Mouse (Mus musculus) intestine, embryonic 14.5 days (tissue): ENCODE measurements around the gene Gpr65. TPM values are rescaled to one million over a fixed set of nuclear protein-coding genes. Genes with fewer than 3 reads are reported as not detected.
"Not testable (repeated sequence)": the region's sequence is repeated elsewhere in the genome, so short reads cannot be mapped to it uniquely, and the experiment has no call there.

ENCODE experiments used
- ATAC-seq: fragments of 200-750 bp; cut with Nextera tagmentation; replicated peaks from 2 replicates; pipeline ENCODE4 v1.8.0; 2017; ENCODE audit warnings: low read depth, moderate number of reproducible peaks, moderate TSS enrichment, moderate library complexity; ENCODE audit not compliant: low FRiP score, low TSS enrichment
- DNase-seq: peaks from one replicate; pipeline ENCODE4 v3.0.0-alpha.2; 2018; ENCODE audit warnings: low spot score
- H3K27ac ChIP-seq: fragments of 300-500 bp; sonication (generic); 2 replicates; pipeline ENCODE4 v1.5.1; 2014; ENCODE audit warnings: low read depth, mild to moderate bottlenecking, control low read depth
- H3K27me3 ChIP-seq: fragments of 300-500 bp; sonication (generic); replicated peaks from 2 replicates; pipeline ENCODE4 v1.6.1; 2014; ENCODE audit warnings: low read length, control low read depth; ENCODE audit not compliant: control insufficient read depth, insufficient read depth
- H3K36me3 ChIP-seq: fragments of 300-500 bp; sonication (generic); 2 replicates; pipeline ENCODE4 v1.6.1; 2014; ENCODE audit warnings: low read length, control low read depth; ENCODE audit not compliant: control insufficient read depth, insufficient read depth
- H3K4me1 ChIP-seq: fragments of 300-500 bp; sonication (generic); replicated peaks from 2 replicates; pipeline ENCODE4 v1.6.1; 2014; ENCODE audit warnings: low read length, control low read depth, mixed read lengths; ENCODE audit not compliant: control insufficient read depth, insufficient read depth
- H3K4me2 ChIP-seq: fragments of 300-500 bp; sonication (generic); 2 replicates; pipeline ENCODE4 v1.6.1; 2014; ENCODE audit warnings: low read length
- H3K4me3 ChIP-seq: fragments of 300-500 bp; sonication (generic); 2 replicates; pipeline ENCODE4 v1.5.1; 2014; ENCODE audit warnings: low read depth, low read length, control low read depth, mixed read lengths
- H3K9ac ChIP-seq: fragments of 300-500 bp; sonication (generic); 2 replicates; pipeline ENCODE4 v1.6.1; 2014; ENCODE audit warnings: mild to moderate bottlenecking, low read length
- H3K9me3 ChIP-seq: fragments of 300-500 bp; sonication (generic); 2 replicates; pipeline ENCODE4 v1.6.1; 2016; ENCODE audit warnings: low read length, control low read depth; ENCODE audit not compliant: control insufficient read depth
- WGBS: fragments of 180-500 bp; shearing (Covaris S2); extraction: QIAGEN DNeasy Blood & Tissue Kit; methylation state at CpG from one replicate; pipeline ENCODE4 v1.1.7; 2014; 5-methylcytosine and 5-hydroxymethylcytosine counted together
- polyA plus RNA-seq: library from polyadenylated mRNA; unstranded; fragments of >200 nt; fragmentation: Nextera tagmentation; extraction: Ambion mirVana; gene quantifications from 2 replicates; pipeline ENCODE4 v1.2.1, GENCODE M21; 2014

The Gpr65 gene
- polyA plus RNA-seq: 2.5 and 2.7 TPM in 2 replicates

GRCm38 (mm10) chr12:98268441-98269369, at the start of gene Gpr65:
Gene Gpr65, plus strand, starts transcription at chr12:98268635.
- Histone ChIP-seq H3K4me2 (no peak within 1 kb of the TSS), H3K27ac (no peak within 1 kb of the TSS), H3K9me3 (no peaks in the 10 kb centered on the region), H3K4me3 (no peak within 1 kb of the TSS), H3K27me3 (no peaks in the 10 kb centered on the region), H3K4me1 (no peaks in the 10 kb centered on the region), H3K36me3 (no peaks in the 10 kb centered on the region), H3K9ac (no peak within 1 kb of the TSS)
- DNase-seq (no peak), ATAC-seq (no peak)
- 88% methylated on average over 13 of the region's 13 CpGs for WGBS

GRCm38 (mm10) chr12:98223286-98223685, 45.1 kb upstream of the Gpr65 start:
- Histone ChIP-seq H3K4me3 (no peak overlapping the region), H3K27me3 (no peaks in the 10 kb centered on the region), H3K9me3 (no peaks in the 10 kb centered on the region), H3K4me2 (no peak overlapping the region), H3K4me1 (no peaks in the 10 kb centered on the region), H3K27ac (no peak overlapping the region), H3K36me3 (peaks cover 11% of the 10 kb centered on the region; the same call in 1 of the 2 replicates), H3K9ac (no peak overlapping the region)
- WGBS: 74% methylated on average over 5 of the region's 5 CpGs
- DNase-seq (no peak), ATAC-seq (no peak)

- Histone ChIP-seq H3K27ac (no peak overlapping the region), H3K27me3 (no peaks in the 10 kb centered on the region), H3K36me3 (peaks cover 11% of the 10 kb centered on the region; the same call in 1 of the 2 replicates), H3K9ac (no peak overlapping the region), H3K4me2 (no peak overlapping the region), H3K4me1 (no peaks in the 10 kb centered on the region), H3K9me3 (no peaks in the 10 kb centered on the region), H3K4me3 (no peak overlapping the region)
- no peak for DNase-seq
- 85% methylated on average over 2 of the region's 2 CpGs for WGBS
- ATAC-seq: no peak
Observed at GRCm38 (mm10) chr12:98227037-98227436, 41.4 kb upstream of the Gpr65 start.

- H3K4me2 ChIP-seq, H3K9me3 ChIP-seq, H3K4me3 ChIP-seq, H3K9ac ChIP-seq, DNase-seq, ATAC-seq, H3K27me3 ChIP-seq, H3K36me3 ChIP-seq, H3K27ac ChIP-seq, H3K4me1 ChIP-seq: not testable (repeated sequence)
- WGBS: 89% methylated on average over 6 of the region's 6 CpGs
Observed at GRCm38 (mm10) chr12:98238478-98238877, 30.0 kb upstream of the Gpr65 start.

GRCm38 (mm10) chr12:98244161-98244560, 24.3 kb upstream of the Gpr65 start:
- Histone ChIP-seq H3K4me1 (no peaks in the 10 kb centered on the region), H3K27ac (no peak overlapping the region), H3K4me3 (no peak overlapping the region), H3K4me2 (no peak overlapping the region), H3K9ac (no peak overlapping the region), H3K27me3 (no peaks in the 10 kb centered on the region), H3K36me3 (peaks cover 17% of the 10 kb centered on the region; the same call in 1 of the 2 replicates), H3K9me3 (no peaks in the 10 kb centered on the region)
- 75% methylated on average over 4 of the region's 4 CpGs for WGBS
- ATAC-seq (no peak), DNase-seq (no peak)

- Histone ChIP-seq H3K4me3 (no peak overlapping the region), H3K27ac (no peak overlapping the region), H3K9ac (no peak overlapping the region), H3K4me1 (no peaks in the 10 kb centered on the region), H3K9me3 (no peaks in the 10 kb centered on the region), H3K27me3 (no peaks in the 10 kb centered on the region), H3K36me3 (peaks cover 17% of the 10 kb centered on the region; the same call in 1 of the 2 replicates), H3K4me2 (no peak overlapping the region)
- ATAC-seq (no peak), DNase-seq (no peak)
- WGBS: 93% methylated on average over 5 of the region's 5 CpGs
Observed at GRCm38 (mm10) chr12:98244865-98245264, 23.6 kb upstream of the Gpr65 start.

- 46% methylated on average over 4 of the region's 4 CpGs for WGBS
- Histone ChIP-seq H3K4me1 (no peaks in the 10 kb centered on the region), H3K9me3 (no peaks in the 10 kb centered on the region), H3K4me3 (no peak overlapping the region), H3K36me3 (peaks cover 15% of the 10 kb centered on the region; the same call in 1 of the 2 replicates), H3K27me3 (no peaks in the 10 kb centered on the region), H3K9ac (no peak overlapping the region), H3K4me2 (no peak overlapping the region), H3K27ac (no peak overlapping the region)
- no peak for ATAC-seq
- DNase-seq: no peak
Observed at GRCm38 (mm10) chr12:98246835-98247234, 21.6 kb upstream of the Gpr65 start.

GRCm38 (mm10) chr12:98249671-98250070, 18.8 kb upstream of the Gpr65 start:
- no peak for DNase-seq
- H3K4me1 ChIP-seq: no peaks in the 10 kb centered on the region
- WGBS: 85% methylated on average over 3 of the region's 3 CpGs
- no peak overlapping the region for H3K9ac ChIP-seq
- H3K9me3 ChIP-seq: no peaks in the 10 kb centered on the region
- peaks cover 14% of the 10 kb centered on the region; the same call in 1 of the 2 replicates for H3K36me3 ChIP-seq
- no peak overlapping the region for H3K4me3 ChIP-seq
- no peak overlapping the region for H3K27ac ChIP-seq
- H3K4me2 ChIP-seq: no peak overlapping the region
- no peak for ATAC-seq
- H3K27me3 ChIP-seq: no peaks in the 10 kb centered on the region
